Mouse (Mus musculus) liver, postnatal 0 days (tissue): ENCODE measurements around the gene Gm20696.

Source experiments
- CTCF ChIP-seq: sonication (generic); IDR thresholded peaks from 2 replicates; pipeline ENCODE4 v1.5.1; 2016; ENCODE audit warnings: antibody characterized with exemption, low read depth
- EP300 ChIP-seq: IDR thresholded peaks from 2 replicates; pipeline ENCODE4 v1.6.1; 2016; ENCODE audit warnings: antibody characterized with exemption, low read depth, mild to moderate bottlenecking

GRCm38 (mm10) chr6:99319415-99320405 is 346.9 kb downstream of the Gm20696 start:
- TF ChIP-seq CTCF (peak; percentile 22; the same call in 1 of the 2 replicates), EP300 (no peak)
